Mouse (Mus musculus) G1E-ER4 (cell line): Measurements from ENCODE around the gene Gse1. TPM values are rescaled to one million over a fixed set of nuclear protein-coding genes. Genes with fewer than 3 reads are reported as not detected.

Source experiments
- GATA1 ChIP-seq: IDR thresholded peaks from one replicate; pipeline ENCODE4 v1.8.0; 2012; ENCODE audit warnings: low read length, inconsistent platforms
- polyA plus RNA-seq: library from polyadenylated mRNA; stranded (reverse); fragments of >175 nt; gene quantifications from 2 replicates; pipeline ENCODE4 v1.2.3, GENCODE M21; 2012

Gse1 gene
- polyA plus RNA-seq, 1 experiment = 139 TPM

- no peak for TF ChIP-seq GATA1
These were observed 42.2 kb downstream of the Gse1 start for GRCm38 (mm10) chr8:120270449-120270848.

GRCm38 (mm10) chr8:120273430-120273829, 45.2 kb downstream of the Gse1 start:
- no peak for TF ChIP-seq GATA1

GRCm38 (mm10) chr8:120276051-120276890, 48.0 kb downstream of the Gse1 start:
- no peak for TF ChIP-seq GATA1

- TF ChIP-seq GATA1 = no peak
These were observed 48.7 kb downstream of the Gse1 start for GRCm38 (mm10) chr8:120276891-120277426.

- TF ChIP-seq GATA1 = no peak
These were observed 49.8 kb downstream of the Gse1 start for GRCm38 (mm10) chr8:120278009-120278408.

- no peak for TF ChIP-seq GATA1
These were observed 51.2 kb downstream of the Gse1 start for GRCm38 (mm10) chr8:120279418-120279817.

- TF ChIP-seq GATA1 = no peak
These were observed 53.2 kb downstream of the Gse1 start for GRCm38 (mm10) chr8:120281487-120281886.

GRCm38 (mm10) chr8:120282465-120282864, 54.2 kb downstream of the Gse1 start:
- no peak for TF ChIP-seq GATA1

- TF ChIP-seq GATA1 = no peak
These were observed 56.0 kb downstream of the Gse1 start for GRCm38 (mm10) chr8:120284265-120284664.

- no peak for TF ChIP-seq GATA1
These were observed 56.8 kb downstream of the Gse1 start for GRCm38 (mm10) chr8:120285033-120285432.

GRCm38 (mm10) chr8:120285878-120286277, 57.6 kb downstream of the Gse1 start:
- no peak for TF ChIP-seq GATA1

- TF ChIP-seq GATA1 = no peak
These were observed 60.1 kb downstream of the Gse1 start for GRCm38 (mm10) chr8:120288122-120288908.

GRCm38 (mm10) chr8:120289191-120289590, 60.9 kb downstream of the Gse1 start:
- no peak for TF ChIP-seq GATA1

- TF ChIP-seq GATA1 = no peak
These were observed 61.5 kb downstream of the Gse1 start for GRCm38 (mm10) chr8:120289698-120290181.

GRCm38 (mm10) chr8:120290614-120291013, 62.4 kb downstream of the Gse1 start:
- no peak for TF ChIP-seq GATA1

- no peak for TF ChIP-seq GATA1
These were observed 63.4 kb downstream of the Gse1 start for GRCm38 (mm10) chr8:120291650-120292049.
